Mouse (Mus musculus): Measurements from ENCODE around the gene Zfp62.

DNA sequence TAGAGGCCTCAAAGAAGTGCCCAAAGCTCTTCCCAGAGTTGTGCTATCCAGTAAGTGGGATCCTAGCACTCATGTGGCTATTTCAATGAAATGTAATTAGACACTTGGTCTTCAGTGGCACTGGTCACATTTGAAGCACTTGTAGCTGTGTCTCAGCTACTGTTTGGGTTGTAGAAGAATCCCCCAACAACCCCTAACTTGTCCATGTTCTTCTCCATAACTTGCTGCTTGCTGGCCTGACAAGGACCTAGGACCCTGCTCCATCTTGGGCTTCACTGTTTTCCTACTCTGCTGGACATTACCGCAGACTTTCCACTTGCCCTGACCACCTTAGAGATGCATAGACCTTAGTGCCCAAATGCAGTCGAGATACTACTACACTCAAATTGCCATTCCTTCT is 1.0 kb upstream of the Zfp62 start:
- TF ChIP-seq CTCF (IDR thresholded peaks at IDR 0.05; ENCODE audit: low read depth) (no peak), EP300 (IDR thresholded peaks at IDR 0.05; ENCODE audit: low read depth) (no peak)
